Mouse (Mus musculus) neural tube, embryonic 15.5 days (tissue): ENCODE data around the gene Galnt14. TPM values are rescaled to one million over a fixed set of nuclear protein-coding genes. Genes with fewer than 3 reads are reported as not detected.

ENCODE experiments used
- ATAC-seq: fragments of 200-750 bp; cut with Nextera tagmentation; 2 replicates; pipeline ENCODE4 v1.8.0; 2017; ENCODE audit warnings: mild to moderate bottlenecking, moderate TSS enrichment, moderate library complexity; ENCODE audit not compliant: low FRiP score
- H3K27ac ChIP-seq: fragments of 300-500 bp; sonication (generic); replicated peaks from 2 replicates; pipeline ENCODE4 v1.5.1; 2015; ENCODE audit warnings: mild to moderate bottlenecking, inconsistent platforms
- H3K27me3 ChIP-seq: fragments of 300-500 bp; sonication (generic); replicated peaks from 2 replicates; pipeline ENCODE4 v1.6.1; 2015; ENCODE audit warnings: inconsistent platforms
- H3K36me3 ChIP-seq: fragments of 300-500 bp; sonication (generic); 2 replicates; pipeline ENCODE4 v1.6.1; 2015; ENCODE audit warnings: inconsistent platforms
- H3K4me1 ChIP-seq: fragments of 300-500 bp; sonication (generic); 2 replicates; pipeline ENCODE4 v1.6.1; 2015; ENCODE audit warnings: inconsistent platforms
- H3K4me2 ChIP-seq: fragments of 300-500 bp; sonication (generic); 2 replicates; pipeline ENCODE4 v1.6.1; 2015; ENCODE audit warnings: inconsistent platforms, mild to moderate bottlenecking, moderate library complexity
- H3K4me3 ChIP-seq: fragments of 300-500 bp; sonication (generic); replicated peaks from 2 replicates; pipeline ENCODE4 v1.5.1; 2015; ENCODE audit warnings: mild to moderate bottlenecking, inconsistent platforms
- H3K9ac ChIP-seq: fragments of 300-500 bp; sonication (generic); replicated peaks from 2 replicates; pipeline ENCODE4 v1.6.1; 2015; ENCODE audit warnings: mild to moderate bottlenecking, inconsistent platforms
- H3K9me3 ChIP-seq: fragments of 300-500 bp; sonication (generic); replicated peaks from 2 replicates; pipeline ENCODE4 v1.6.1; 2016; ENCODE audit warnings: inconsistent platforms
- WGBS: fragments of 180-500 bp; shearing (Covaris S2); methylation state at CpG from one replicate; pipeline ENCODE4 v1.1.7; 2015; ENCODE audit warnings: mixed read lengths; 5-methylcytosine and 5-hydroxymethylcytosine counted together
- polyA plus RNA-seq: library from polyadenylated mRNA; unstranded; fragments of >200 nt; fragmentation: Nextera tagmentation; extraction: Ambion mirVana; gene quantifications from 2 replicates; pipeline ENCODE4 v1.2.1, GENCODE M21; 2015

Gene Galnt14
- polyA plus RNA-seq, 1 experiment from 2014 or later = 28.9 TPM

- WGBS = 9% methylated on average over 13 of the region's 13 CpGs
- Histone ChIP-seq H3K27me3 (no peaks in the 10 kb centered on the region), H3K4me1 (peaks cover 28% of the 10 kb centered on the region), H3K27ac (peak overlapping the region; percentile 86), H3K36me3 (no peaks in the 10 kb centered on the region), H3K4me2 (peak overlapping the region; percentile 27), H3K9ac (no peak overlapping the region), H3K9me3 (no peaks in the 10 kb centered on the region), H3K4me3 (no peak overlapping the region)
- ATAC-seq = peak; percentile 81
Measured at GRCm38 (mm10) chr17:73487792-73488191, 222.5 kb downstream of the Galnt14 start.

DNA sequence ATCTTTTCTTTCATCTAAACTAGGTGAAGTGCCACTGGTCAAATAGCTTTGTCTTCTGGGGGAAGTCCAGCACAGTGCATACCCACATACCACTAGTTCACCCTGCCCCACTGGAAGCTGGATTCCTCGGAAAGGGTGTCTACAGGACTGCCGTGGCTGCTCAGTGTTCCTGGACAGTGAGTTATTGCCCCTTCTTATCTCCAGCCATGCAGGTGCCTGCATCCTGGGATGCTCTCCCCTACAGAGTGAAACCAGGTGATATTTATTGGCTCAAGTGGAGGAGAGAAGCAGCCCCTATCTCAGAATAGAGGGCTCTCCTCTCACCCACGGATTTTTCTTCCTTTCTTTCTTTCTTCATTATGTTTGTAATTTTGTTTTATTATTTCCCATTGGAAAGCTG is 222.9 kb downstream of the Galnt14 start:
- no peaks in the 10 kb centered on the region for H3K9me3 ChIP-seq
- H3K4me3 ChIP-seq = no peak overlapping the region
- no peak overlapping the region for H3K9ac ChIP-seq
- peak; percentile 62 for ATAC-seq
- WGBS = 28% methylated on average over 3 of the region's 3 CpGs
- no peaks in the 10 kb centered on the region for H3K27me3 ChIP-seq
- peaks cover 28% of the 10 kb centered on the region for H3K4me1 ChIP-seq
- H3K27ac ChIP-seq = peak overlapping the region; percentile 86
- H3K36me3 ChIP-seq = no peaks in the 10 kb centered on the region
- 0 out of 2 replicates have a peak overlapping the region, but pooled peaks have one; percentile 27 for H3K4me2 ChIP-seq

- no peak overlapping the region for H3K4me2 ChIP-seq
Measured at GRCm38 (mm10) chr17:73477096-73478076, 232.9 kb downstream of the Galnt14 start.

GRCm38 (mm10) chr17:73474371-73474770 is 235.9 kb downstream of the Galnt14 start:
- Histone ChIP-seq H3K9ac (no peak overlapping the region), H3K9me3 (no peaks in the 10 kb centered on the region), H3K27ac (peak overlapping the region; percentile 58), H3K36me3 (no peaks in the 10 kb centered on the region), H3K4me2 (no peak overlapping the region), H3K4me1 (peaks cover 26% of the 10 kb centered on the region), H3K4me3 (no peak overlapping the region), H3K27me3 (no peaks in the 10 kb centered on the region)
- peak; percentile 59; the same call in 1 of the 2 replicates for ATAC-seq
- WGBS = 17% methylated on average over 7 of the region's 7 CpGs

More at GRCm38 (mm10) chr17:73477096-73478076, 232.9 kb downstream of the Galnt14 start:
- no peaks in the 10 kb centered on the region for H3K27me3 ChIP-seq
- no peaks in the 10 kb centered on the region for H3K36me3 ChIP-seq
- H3K27ac ChIP-seq = peak overlapping the region; percentile 69
- WGBS = 19% methylated on average over 11 of the region's 11 CpGs
- H3K9me3 ChIP-seq = no peaks in the 10 kb centered on the region
- no peak overlapping the region for H3K4me3 ChIP-seq
- H3K9ac ChIP-seq = no peak overlapping the region
- peak; percentile 67 for ATAC-seq
- peaks cover 26% of the 10 kb centered on the region for H3K4me1 ChIP-seq

DNA sequence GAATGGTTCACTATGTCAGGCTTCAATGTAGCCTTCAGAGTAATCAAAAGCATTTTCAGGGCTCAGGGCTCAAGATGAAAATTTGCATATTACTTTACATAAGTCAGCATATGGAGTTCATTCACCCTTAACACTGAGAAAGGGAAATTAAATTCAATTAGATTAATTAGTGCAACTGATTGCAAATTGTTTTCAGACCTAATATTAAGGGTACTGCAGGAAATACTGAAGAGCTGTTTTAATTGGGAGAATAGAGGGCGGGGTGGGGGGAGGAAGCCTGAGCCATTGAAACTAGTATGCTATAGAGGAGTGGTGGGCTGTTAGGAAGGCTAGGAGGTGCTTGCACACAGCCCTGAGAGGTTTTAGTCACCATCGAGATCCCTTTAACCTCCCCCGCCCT is 237.2 kb downstream of the Galnt14 start:
- H3K4me3 ChIP-seq = no peak overlapping the region

GRCm38 (mm10) chr17:73460874-73461273 is 249.4 kb downstream of the Galnt14 start:
- H3K36me3 ChIP-seq = no peaks in the 10 kb centered on the region
- peak overlapping the region; percentile 66; the same call in 1 of the 2 replicates for H3K27ac ChIP-seq
- H3K27me3 ChIP-seq = no peaks in the 10 kb centered on the region
- no peak overlapping the region for H3K4me3 ChIP-seq
- peak; percentile 90 for ATAC-seq
- 0 out of 2 replicates have a peak, but pooled peaks cover 8% of the 10 kb centered on the region for H3K4me1 ChIP-seq
- H3K4me2 ChIP-seq = no peak overlapping the region
- H3K9me3 ChIP-seq = no peaks in the 10 kb centered on the region
- no peak overlapping the region for H3K9ac ChIP-seq
- 49% methylated on average over 4 of the region's 4 CpGs for WGBS

More for the DNA sequence above, 237.2 kb downstream of the Galnt14 start:
- ATAC-seq = no peak
- Histone ChIP-seq H3K27me3 (no peaks in the 10 kb centered on the region), H3K9ac (no peak overlapping the region), H3K36me3 (no peaks in the 10 kb centered on the region), H3K4me1 (peaks cover 22% of the 10 kb centered on the region), H3K9me3 (no peaks in the 10 kb centered on the region), H3K27ac (no peak overlapping the region), H3K4me2 (no peak overlapping the region)
- WGBS = 76% methylated on average over 3 of the region's 3 CpGs

DNA sequence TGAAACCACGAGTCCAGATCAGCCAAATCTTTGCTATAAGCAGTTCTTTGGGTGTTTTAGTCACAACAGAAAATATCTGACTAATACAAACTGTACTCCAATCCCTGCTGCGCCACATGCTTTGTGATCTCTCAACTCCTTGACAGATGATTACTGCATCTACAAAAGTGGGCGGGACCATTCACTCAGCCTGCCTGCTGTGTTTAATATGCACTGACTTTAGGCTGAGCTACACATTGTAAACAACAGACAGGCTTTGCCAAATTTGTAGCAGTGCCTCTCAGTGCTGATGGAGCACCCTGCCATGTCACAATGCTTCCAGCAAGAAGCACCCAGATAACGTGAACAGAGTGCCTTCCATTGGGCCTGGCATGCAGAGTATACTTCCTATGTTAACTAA is 251.5 kb downstream of the Galnt14 start:
- 78% methylated on average over 4 of the region's 4 CpGs for WGBS
- ATAC-seq = no peak
- H3K9ac ChIP-seq = no peak overlapping the region
- H3K4me1 ChIP-seq = 0 out of 2 replicates have a peak, but pooled peaks cover 8% of the 10 kb centered on the region
- no peaks in the 10 kb centered on the region for H3K9me3 ChIP-seq
- H3K4me2 ChIP-seq = no peak overlapping the region
- no peak overlapping the region for H3K27ac ChIP-seq
- no peaks in the 10 kb centered on the region for H3K36me3 ChIP-seq
- no peak overlapping the region for H3K4me3 ChIP-seq
- no peaks in the 10 kb centered on the region for H3K27me3 ChIP-seq

DNA sequence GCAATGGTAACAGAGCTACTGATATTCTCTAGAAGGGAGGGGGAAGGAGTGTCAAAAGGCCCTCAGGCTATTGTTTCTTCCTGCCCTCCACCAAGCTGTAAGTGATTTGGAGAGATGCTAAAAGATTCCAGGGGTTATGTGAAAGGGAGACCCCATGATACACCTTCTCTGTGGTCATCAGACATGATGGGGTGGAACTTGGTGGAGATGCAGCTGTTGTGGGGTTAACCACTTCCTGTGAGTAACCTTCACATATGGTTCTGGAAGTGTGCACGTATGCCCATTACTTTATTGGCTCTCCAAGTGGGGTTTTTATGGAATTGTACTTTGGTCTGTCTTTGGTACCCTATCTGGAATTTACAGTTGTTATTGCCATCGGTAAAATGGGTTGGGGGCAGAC is 253.7 kb downstream of the Galnt14 start:
- Histone ChIP-seq H3K4me2 (no peak overlapping the region), H3K27me3 (no peaks in the 10 kb centered on the region), H3K4me3 (no peak overlapping the region), H3K36me3 (no peaks in the 10 kb centered on the region), H3K9me3 (no peaks in the 10 kb centered on the region), H3K9ac (no peak overlapping the region), H3K27ac (no peak overlapping the region), H3K4me1 (0 out of 2 replicates have a peak, but pooled peaks cover 8% of the 10 kb centered on the region)
- no peak for ATAC-seq
- 85% methylated on average over 2 of the region's 2 CpGs for WGBS

DNA sequence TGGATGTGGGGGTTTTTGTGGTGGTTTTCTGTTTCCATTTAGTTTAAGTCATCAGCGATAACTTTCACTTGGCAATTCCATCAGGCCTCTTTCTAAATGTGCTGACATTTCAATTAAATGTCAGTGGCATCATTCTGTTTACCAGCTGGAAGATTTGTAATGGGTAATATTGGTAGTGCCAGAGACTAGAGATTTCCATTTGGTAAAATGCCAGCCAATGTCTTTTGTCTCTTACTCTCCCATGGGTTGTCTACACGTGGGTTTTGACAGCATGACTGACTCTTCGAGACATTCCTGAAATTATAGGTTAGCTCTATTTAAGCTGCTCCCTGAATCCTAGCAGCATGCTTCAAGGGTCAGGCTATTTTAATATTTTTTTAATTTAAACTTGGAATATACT is 256.6 kb downstream of the Galnt14 start:
- ATAC-seq = no peak
- Histone ChIP-seq H3K9me3 (no peaks in the 10 kb centered on the region), H3K36me3 (no peaks in the 10 kb centered on the region), H3K27ac (no peak overlapping the region), H3K4me3 (no peak overlapping the region), H3K27me3 (no peaks in the 10 kb centered on the region), H3K4me2 (no peak overlapping the region), H3K9ac (no peak overlapping the region), H3K4me1 (no peaks in the 10 kb centered on the region)
- WGBS = 51% methylated on average over 3 of the region's 3 CpGs

DNA sequence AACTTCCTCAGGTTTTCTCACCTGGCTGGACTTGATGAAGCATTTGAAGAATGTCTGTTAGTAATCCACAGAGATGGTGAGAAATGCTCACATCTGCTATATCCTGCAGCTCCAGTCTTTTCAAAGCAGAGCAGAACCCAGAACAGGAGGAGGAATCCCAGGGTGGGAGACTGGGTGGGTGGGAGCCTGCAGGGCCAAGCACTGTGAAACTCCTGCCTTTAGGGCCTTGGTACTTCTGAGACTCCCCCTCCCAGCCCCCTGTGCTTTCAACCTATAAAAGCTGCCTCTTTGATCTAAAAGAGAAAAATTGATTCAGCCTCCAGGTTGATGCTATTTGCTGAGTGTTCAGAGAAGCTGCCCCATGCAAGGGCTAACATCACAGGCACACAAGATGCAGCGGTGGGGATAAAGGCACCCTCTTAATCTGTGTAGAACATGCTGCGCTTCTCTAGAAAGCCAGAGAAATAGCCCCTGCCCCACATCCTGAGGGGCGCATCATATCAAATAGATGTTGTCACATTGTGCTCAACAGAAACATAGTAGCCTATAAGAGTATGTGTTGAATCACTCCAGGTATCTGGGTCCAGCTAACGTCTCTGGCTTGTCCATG is 258.0 kb downstream of the Galnt14 start:
- Histone ChIP-seq H3K9me3 (no peaks in the 10 kb centered on the region), H3K4me3 (no peak overlapping the region), H3K4me1 (no peaks in the 10 kb centered on the region), H3K27ac (no peak overlapping the region), H3K9ac (no peak overlapping the region), H3K27me3 (no peaks in the 10 kb centered on the region), H3K4me2 (no peak overlapping the region), H3K36me3 (no peaks in the 10 kb centered on the region)
- WGBS = 91% methylated on average over 4 of the region's 4 CpGs
- ATAC-seq = no peak

- Histone ChIP-seq H3K36me3 (no peaks in the 10 kb centered on the region), H3K27me3 (no peaks in the 10 kb centered on the region), H3K4me1 (no peaks in the 10 kb centered on the region), H3K9ac (no peak overlapping the region), H3K9me3 (no peaks in the 10 kb centered on the region), H3K4me2 (no peak overlapping the region), H3K27ac (no peak overlapping the region), H3K4me3 (no peak overlapping the region)
- ATAC-seq = no peak
Measured at GRCm38 (mm10) chr17:73449104-73449503, 261.1 kb downstream of the Galnt14 start.
